Mouse (Mus musculus) hematopoietic stem cell, adult 5-6 weeks (primary cell): ENCODE measurements around the gene Cacnb1. TPM values are rescaled to one million over a fixed set of nuclear protein-coding genes. Genes with fewer than 3 reads are reported as not detected.

Source experiments
- ATAC-seq, 2 experiments: fragments of 125-278 bp in 1 of 2; replicated peaks in 1 of 2; 2 replicates each; pipeline ENCODE4 v1.8.0; 2016 to 2017; ENCODE audit warnings: inconsistent platforms in 2 of 2, mild to moderate bottlenecking in 2 of 2, moderate number of reproducible peaks in 2 of 2, low read depth in 1 of 2, moderate TSS enrichment in 1 of 2; ENCODE audit not compliant: low FRiP score in 2 of 2, poor library complexity in 2 of 2, severe bottlenecking in 2 of 2, insufficient read depth in 1 of 2, low TSS enrichment in 1 of 2
- total RNA-seq: library from RNA; stranded (forward); fragments of 172-1452, 232-1000 nt; gene quantifications from 2 replicates; pipeline ENCODE4 v1.2.3, GENCODE M21; 2017

Gene Cacnb1
- total RNA-seq, result 2.9 and 6.9 TPM in 2 replicates

DNA sequence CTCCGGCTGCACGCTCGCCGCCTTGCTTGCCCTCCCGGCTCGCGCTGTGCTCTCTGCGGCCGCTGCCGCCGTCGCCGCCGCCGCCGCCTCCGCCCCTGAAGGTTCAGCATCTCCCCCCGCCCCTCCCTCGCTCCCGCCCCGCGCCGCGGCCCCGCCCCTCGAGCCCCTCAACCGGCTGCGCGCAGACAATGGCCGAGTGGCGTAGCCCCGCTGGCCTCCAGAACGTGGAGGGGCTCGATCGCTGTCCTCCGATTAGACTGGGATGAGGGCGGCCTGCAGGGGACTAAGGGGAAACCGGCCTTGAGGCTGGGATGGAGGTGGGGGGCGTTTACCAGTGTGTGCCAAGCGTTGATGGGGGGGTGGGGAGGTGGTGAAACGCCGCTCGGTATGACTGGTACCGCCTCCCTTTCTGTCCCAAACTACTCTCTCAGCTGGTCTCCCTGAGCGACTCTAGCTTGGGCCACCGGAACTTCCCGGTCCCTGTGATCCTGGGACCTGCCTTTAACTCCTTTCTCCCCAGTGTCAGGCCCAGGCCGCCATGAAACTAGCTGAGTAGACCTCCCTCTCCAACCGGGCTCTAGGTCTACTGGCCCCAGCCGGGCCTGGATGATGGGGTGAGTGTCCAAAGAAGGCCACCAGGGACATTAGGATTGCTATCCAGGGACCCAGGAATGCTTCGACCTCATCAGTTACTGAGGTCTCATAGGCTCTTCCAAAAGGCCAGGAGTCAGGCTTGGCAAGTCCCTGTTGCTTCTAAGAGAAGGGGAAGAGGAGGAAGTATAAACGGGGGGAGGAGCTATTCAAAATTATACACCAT, at the start of gene Cacnb1:
TSS of gene Cacnb1 (minus strand) at position 480 of the 817 bp plus-strand sequence.
- ATAC-seq, result peak in 1 of 2 experiments; percentile 10; a peak in 1 of 4 replicates

DNA sequence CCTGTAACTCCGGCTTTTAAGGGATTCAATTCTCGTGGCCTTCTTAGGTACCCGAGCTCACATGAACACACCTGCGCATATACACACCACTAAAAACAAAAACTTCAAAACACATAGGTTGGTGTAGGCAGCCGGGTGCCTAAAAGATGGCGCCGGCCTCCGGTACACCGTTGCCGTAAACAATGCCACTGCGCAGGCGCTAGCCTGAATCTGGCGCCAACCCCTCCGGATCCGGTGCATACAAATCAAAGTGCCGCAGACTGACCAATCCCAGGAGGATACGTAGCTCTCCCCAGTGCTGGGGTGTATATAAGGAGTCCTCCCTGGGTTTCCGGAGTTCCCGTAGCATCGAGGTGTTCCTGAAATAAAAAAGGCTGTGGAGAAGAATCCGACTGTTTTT, 44.4 kb upstream of the Cacnb1 start:
- ATAC-seq, result no peak

DNA sequence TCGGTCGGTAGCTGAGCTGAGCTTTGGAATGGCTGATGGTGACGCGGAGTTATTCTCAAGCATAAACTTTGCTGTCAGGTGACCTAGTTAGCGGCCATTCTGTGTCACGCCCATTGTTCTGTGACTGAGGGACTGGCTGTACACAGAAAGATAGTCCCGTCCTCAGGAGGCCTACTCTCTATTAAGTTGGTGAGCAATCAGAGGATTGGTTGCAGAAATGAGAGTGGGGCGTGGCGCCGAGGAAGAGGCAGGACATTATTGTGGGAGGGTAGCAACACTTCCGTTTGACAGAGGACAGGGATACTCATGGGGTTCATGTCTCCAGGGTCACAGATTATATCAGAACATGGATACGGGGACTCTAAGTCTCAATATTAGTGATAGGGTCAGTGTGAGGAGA, 43.4 kb upstream of the Cacnb1 start:
- ATAC-seq, result no peak

DNA sequence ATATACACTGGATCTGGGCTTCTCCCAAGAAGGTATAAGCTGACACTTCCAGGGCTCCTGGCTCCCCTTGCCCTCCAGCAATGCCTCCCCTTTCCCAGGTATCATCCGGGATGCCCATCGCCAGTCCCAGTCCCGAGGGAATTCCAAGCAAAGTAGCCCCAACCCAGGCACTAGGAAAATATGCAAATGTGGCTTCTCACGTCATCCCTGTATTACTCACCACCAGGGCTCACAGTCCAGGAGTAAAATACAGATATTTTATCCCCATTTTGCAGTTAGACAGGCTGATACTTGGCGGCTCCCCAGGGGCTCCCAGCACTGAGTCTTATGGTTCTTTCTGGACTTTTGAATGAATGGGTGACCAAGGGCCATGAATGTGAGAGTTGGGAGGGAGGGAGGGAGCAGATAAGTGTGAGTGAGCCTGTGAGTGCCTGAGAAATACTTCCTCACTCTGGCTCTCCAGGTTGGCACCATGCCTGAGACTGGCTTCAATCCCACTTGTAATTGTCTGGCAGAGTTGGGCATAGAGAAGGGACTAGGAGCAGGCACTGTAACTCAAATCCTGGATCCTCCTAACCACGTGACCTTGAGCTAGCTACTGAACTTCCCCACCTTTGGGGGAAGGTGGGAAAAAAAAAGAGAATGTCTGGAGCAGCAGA, 39.2 kb upstream of the Cacnb1 start:
- no peak for ATAC-seq

DNA sequence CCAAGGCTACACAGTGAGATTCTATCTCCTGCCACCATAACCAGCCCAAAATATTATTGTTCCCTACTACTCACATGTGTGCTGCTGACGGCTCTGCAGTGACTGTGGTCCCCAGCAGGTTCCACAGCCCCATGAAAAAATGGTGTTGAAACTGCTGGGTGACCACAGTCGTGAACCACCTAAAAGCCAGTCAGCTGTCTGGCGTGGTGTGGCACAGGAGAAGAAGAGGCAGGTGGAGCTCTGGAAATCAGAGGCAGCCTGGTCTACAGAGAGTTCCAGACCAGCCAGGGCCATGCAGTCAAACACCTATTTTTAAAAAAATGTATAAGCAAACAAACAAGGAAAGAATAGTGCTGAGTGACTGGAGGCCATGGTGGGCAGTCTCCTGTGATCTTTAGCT, 38.6 kb upstream of the Cacnb1 start:
- ATAC-seq, result no peak

DNA sequence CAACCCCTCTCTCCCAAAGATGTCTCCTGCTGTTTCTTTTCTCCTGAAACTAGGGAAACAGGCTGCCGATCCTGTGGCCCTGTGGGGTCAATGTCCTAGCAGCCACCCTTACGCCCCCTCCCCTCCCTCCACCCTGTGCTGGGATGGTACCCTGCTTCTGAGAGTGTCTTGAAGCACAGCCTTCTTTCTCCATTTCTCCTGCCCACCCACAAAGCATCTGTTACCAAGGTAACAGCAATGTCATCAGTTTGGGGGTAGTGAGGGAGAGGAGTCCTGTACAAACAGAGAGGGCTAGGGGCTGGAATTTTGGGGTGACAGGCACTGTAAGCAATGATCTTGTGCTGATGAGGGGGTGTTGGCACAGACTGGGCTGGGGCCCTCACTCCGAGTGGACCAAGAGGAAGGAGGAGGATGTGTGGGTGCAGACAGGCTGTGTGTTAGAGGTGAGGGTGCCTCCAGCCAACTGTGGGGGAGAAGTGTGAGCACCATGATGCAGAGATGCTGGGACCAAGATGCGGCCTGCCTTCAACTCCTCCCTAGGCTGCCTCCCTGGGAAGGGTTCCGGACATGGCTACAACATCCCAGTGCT, 37.4 kb upstream of the Cacnb1 start:
- no peak for ATAC-seq

DNA sequence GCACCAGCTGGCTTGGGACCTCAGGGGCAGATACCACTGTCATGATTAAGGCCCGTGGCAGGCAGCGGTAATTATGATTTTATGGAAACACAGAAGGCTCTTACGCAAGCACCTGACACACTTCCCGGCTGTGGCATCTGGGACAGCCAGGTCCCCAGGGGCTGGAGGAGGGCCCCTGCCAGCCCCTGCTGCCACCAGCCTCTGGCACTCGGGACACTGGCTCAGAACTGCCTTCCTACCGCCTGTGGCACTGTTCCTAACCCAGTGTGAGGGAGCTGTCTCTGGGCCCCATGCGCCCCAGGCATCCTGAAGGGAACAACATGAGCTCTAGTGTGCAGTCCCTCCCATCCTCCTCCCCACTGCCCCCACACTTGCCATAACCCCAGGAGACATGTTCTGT, 36.8 kb upstream of the Cacnb1 start:
- ATAC-seq, result no peak

DNA sequence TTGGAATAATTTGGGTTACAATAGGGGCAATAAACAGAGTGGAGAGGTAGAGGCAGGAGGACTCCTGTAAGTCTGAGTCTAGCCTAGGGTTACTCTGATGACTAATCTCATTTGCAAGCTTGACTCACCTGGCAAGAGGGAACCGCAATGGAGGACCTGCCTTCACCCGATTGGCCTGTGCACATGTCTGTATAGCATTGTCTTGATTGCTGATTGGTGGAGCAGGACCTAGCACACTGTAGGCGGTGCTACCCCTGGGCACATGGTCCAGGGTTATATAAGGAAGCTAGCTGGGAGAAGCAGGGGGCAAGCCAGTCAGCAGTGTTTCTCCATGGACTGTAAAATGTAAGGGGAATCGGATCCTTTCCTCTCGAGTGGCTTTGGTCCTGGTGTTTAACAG, 35.2 kb upstream of the Cacnb1 start:
- 0 out of 4 replicates have a peak, but pooled peaks of 1 of the 2 experiments have one; percentile 19 for ATAC-seq

DNA sequence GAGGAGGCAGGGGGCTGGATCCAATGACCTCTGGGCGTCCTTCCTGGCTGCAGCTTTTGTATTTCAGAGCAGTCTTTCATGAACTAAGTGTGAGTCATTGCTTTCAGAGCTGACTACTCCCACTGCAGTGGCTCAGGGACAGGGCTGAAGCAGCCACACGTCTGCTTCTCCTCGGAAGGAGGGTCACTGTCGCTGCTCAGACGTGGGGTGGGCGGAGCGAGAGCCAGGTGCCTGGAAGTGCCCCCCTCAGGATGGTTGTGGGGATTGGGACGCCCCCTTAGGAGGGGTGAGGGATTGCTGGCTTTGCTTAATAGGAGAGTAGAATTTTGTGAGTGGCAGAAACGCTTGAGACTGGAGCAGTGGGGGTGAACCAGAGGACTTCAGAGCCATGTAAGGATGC, 34.6 kb upstream of the Cacnb1 start:
- no peak for ATAC-seq

DNA sequence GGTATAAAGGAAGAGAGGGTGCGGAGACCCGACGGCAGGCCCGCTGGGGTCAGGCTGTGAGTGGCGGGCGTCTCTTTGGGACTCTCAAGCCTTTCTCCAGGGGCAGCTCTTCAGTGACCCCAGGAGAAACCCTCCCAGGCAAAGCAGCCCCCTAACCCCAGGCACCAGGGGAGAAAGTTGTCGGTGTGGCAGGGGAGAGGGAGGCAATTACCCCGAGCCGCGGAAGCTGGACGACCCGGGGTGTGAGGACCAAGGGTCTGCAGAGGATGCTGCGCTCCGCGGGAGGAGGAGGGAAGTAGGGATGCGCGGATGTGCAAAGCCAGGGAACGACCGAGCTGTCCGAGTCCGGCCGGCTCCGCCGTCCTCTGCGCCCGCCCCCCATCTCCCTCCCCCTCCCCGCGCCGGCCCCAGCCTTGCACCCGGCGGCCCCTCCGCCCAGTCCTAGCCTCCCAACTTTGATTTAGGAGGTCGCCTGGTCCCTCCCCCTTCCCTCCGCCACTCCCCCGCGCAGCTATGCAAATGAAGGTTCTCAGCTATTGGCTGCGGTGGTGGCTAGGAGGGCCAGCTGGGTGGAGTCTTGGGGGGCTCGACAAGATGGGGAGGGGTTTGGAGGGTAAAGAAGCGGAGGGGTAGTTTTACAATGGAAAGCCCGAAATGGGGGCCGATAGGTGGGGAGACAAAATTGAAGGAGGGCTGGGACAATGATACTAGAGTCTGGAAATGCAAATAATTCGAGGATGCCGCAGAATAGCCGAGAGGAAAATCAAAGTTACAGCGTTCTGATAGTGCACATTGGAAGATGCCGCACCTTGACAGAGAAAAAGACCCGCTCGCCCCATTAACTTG, 30.4 kb upstream of the Cacnb1 start, which contains the start of gene Stac2:
TSS of gene Stac2 (minus strand) at position 474 of the 846 bp plus-strand sequence.
- peak in 1 of 2 experiments; percentile 37; a peak in 1 of 4 replicates for ATAC-seq

DNA sequence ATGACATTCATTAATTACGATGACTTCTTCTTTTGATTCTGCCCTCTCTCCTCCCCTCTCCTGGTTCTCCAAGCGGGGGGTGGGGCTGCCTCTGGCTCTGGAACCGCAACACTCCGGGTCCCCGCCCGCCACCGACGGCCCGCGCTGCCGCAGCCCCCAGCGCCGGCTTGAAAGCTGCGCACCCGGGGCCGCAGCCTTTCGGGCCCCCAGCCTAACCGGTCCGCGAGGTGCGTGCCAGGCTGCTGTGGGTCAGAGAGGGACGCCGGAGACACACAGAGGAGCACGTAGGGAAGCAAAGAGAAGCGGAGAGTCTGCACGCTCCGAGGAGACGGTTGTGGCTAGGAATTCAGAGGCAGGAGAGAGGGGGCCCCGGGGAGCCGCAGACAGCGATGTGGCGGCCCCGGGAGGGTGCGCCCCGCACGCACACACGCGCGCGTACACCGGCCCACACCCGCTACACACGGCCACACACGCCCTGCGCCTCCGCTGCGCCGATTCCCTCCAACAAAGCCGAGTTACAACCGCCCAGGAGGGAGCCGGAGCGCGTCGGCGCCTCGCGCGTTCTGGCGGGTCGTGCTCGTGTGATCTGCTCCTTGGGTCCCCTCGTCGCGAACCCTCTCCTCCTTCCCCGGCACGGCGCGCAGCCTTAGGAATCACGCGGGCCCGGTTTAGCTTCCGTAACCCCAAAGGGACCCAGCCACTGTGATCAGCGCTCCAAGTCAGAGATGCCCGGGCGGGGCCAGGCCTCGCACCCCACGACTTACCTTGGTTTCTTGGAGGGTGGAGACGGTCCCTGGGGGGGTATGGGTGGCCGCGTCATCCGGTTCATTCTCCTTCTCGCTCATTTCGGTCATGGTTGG, 29.5 kb upstream of the Cacnb1 start:
- ATAC-seq, result no peak

DNA sequence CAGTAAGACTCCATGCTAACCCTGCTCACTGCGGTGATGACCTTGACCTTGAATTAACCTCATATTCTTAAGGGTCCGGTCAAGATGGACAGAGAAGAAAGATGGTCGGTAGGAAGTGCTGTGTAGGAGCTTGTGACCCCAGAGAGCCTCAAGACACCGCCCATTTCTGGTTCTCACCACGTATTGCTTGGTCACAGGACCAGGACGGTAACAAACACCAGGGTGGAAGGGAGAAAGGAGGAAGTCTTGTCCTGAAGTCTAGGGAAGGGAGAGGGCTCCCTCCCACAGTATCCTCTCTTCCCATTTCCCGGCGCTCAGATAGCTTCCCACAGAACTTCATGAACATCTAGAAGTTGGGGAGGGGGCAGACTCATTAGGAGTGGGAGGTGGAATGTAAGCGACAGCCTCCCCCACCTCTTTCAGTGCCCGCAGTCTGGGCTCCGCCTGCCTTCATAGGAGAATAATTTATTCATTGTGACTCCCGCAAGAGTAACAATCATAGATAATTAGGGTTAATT, 28.8 kb upstream of the Cacnb1 start:
- ATAC-seq, result no peak

DNA sequence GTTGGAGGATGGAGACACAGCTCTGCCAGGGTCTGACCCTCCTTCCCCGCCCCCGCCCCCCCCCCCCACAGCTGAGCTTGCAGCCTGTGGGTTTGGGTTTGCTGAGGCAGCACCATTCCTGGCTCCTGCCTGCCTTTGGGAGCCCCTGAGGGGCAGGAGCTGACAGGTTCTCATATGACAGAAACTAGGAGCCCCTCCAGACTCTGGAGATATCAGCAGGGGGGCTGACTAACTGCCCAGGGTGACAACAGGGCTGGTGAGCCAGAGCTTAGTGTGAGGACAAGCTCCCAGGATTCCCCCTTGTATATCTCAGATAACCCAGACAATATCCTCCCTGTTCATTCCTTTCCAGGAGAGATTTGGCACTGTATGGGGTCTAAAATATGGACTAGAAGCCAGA, 28.1 kb upstream of the Cacnb1 start:
- ATAC-seq, result no peak

DNA sequence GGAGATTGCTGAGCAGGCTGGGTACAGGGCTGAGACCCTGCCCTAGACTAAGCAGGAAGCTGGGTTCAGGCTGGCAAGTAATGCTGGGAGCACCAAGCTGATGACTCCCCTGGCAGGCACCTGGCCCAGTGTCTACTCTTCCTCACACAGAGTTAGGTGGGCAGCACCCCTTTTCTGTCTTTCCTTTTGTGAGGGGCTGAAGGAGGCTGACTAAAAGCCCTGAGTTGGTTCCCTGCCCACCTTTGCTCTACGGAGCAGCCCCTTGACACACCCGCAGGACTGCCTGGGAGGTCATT, 27.6 kb upstream of the Cacnb1 start:
- no peak for ATAC-seq

DNA sequence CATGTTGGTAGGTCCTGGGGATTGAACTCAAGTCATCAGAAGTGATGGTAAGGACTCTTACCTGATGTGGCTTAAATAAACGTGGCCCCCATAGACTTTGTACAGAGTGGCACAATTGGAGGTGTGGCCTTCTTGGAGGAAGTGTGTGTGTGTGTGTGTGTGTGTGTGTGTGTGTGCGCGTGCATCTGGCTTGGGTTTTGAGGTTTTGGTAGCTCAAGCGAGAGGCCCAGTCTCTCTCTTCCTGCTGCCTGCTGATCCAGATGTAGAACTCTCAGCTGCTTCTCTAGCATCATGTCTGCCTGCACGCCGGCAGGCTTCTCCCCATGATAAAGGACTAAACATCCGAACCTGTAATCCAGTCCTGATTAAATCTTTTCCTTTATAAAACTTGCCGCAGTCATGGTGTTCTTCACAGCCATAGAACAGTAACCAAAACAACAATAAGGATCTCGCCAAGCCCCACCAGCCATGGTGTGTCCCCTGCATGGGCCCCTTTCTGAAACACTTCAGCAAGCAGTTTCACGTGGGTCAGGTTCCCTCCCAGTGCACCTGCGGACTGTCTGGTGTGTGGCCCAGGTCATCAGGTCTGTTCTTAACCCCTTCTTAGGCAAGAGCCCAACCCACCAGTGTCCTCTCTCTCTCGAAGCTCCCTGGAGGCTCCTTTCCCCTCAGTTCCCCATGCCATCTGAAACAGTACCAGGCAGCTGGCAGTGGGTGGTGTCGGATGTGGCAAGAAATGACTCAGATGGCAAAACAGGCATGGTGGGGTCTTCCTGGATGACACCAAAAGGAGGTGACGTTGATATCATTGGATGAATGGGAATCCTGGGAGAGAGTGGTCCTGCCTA, 27.1 kb upstream of the Cacnb1 start:
- ATAC-seq, result no peak

DNA sequence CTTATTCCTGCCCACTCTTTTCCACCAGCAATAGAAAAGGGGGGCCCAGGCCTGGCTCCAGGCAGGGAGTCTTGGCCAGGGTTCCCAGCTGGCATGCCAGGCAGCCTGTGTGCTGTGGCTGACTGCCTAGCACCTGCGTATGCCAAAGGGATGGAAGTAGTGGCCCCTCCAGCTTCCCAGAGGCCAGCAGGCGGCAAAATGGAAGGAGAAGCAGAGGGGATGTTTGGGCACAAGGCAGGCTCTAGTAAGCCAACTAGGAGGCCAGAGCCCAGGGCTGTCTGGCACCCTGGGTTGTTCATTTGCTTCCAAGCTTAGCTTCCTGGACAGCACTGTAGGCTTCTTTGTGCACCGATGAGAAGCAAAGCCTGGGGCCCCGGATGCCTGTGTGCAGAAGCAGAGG, 24.9 kb upstream of the Cacnb1 start:
- ATAC-seq, result no peak
